Mouse (Mus musculus): ENCODE measurements around the gene Kitl. TPM values are rescaled to one million over a fixed set of nuclear protein-coding genes. Genes with fewer than 3 reads are reported as not detected.

Gene Kitl
- polyA plus RNA-seq, 1 experiment from 2014 or later, result 17.8 TPM

- Histone ChIP-seq H3K4me2 (no peak overlapping the region), H3K4me1 (replicated peaks) (peaks cover 2% of the 10 kb centered on the region; the same call in 1 of the 2 replicates), H3K27me3 (replicated peaks) (no peaks in the 10 kb centered on the region), H3K36me3 (no peaks in the 10 kb centered on the region), H3K9ac (no peak overlapping the region), H3K4me3 (no peak overlapping the region), H3K27ac (ENCODE audit: poor library complexity, severe bottlenecking) (no peak overlapping the region), H3K9me3 (replicated peaks) (no peaks in the 10 kb centered on the region)
- WGBS, result 50% methylated on average over 7 of the region's 7 CpGs
- no peak for ATAC-seq (ENCODE audit: insufficient number of reproducible peaks, low FRiP score)
Measured at GRCm38 (mm10) chr10:100111209-100111608, 95.8 kb downstream of the Kitl start.

- no peak for ATAC-seq (ENCODE audit: insufficient number of reproducible peaks, low FRiP score)
- H3K4me2 ChIP-seq, result no peak overlapping the region
- no peaks in the 10 kb centered on the region for H3K36me3 ChIP-seq
- H3K9me3 ChIP-seq (replicated peaks), result no peaks in the 10 kb centered on the region
- H3K27ac ChIP-seq (ENCODE audit: poor library complexity, severe bottlenecking), result no peak overlapping the region
- no peaks in the 10 kb centered on the region for H3K4me1 ChIP-seq (replicated peaks)
- H3K4me3 ChIP-seq, result no peak overlapping the region
- WGBS, result 91% methylated on average over 2 of the region's 2 CpGs
- H3K27me3 ChIP-seq (replicated peaks), result no peaks in the 10 kb centered on the region
- H3K9ac ChIP-seq, result no peak overlapping the region
Measured at GRCm38 (mm10) chr10:100115570-100115969, 100.1 kb downstream of the Kitl start.

- Histone ChIP-seq H3K27ac (ENCODE audit: poor library complexity, severe bottlenecking) (no peak overlapping the region), H3K4me2 (no peak overlapping the region), H3K9ac (no peak overlapping the region), H3K9me3 (replicated peaks) (no peaks in the 10 kb centered on the region), H3K27me3 (replicated peaks) (no peaks in the 10 kb centered on the region), H3K4me3 (no peak overlapping the region), H3K36me3 (no peaks in the 10 kb centered on the region), H3K4me1 (replicated peaks) (0 out of 2 replicates have a peak, but pooled peaks cover 3% of the 10 kb centered on the region)
- no peak for ATAC-seq (ENCODE audit: insufficient number of reproducible peaks, low FRiP score)
- WGBS, result 86% methylated on average over 5 of the region's 5 CpGs
Measured at GRCm38 (mm10) chr10:100124452-100124851, 109.0 kb downstream of the Kitl start.

GRCm38 (mm10) chr10:100127837-100128743, 112.7 kb downstream of the Kitl start:
- Histone ChIP-seq H3K36me3 (no peaks in the 10 kb centered on the region), H3K27ac (ENCODE audit: poor library complexity, severe bottlenecking) (no peak overlapping the region), H3K4me3 (no peak overlapping the region), H3K27me3 (replicated peaks) (no peaks in the 10 kb centered on the region), H3K4me1 (replicated peaks) (no peaks in the 10 kb centered on the region), H3K9me3 (replicated peaks) (no peaks in the 10 kb centered on the region), H3K9ac (no peak overlapping the region), H3K4me2 (no peak overlapping the region)
- ATAC-seq (ENCODE audit: insufficient number of reproducible peaks, low FRiP score), result no peak
- WGBS, result 75% methylated on average over 23 of the region's 23 CpGs

GRCm38 (mm10) chr10:100131657-100132056, 116.2 kb downstream of the Kitl start:
- WGBS, result 79% methylated on average over 4 of the region's 4 CpGs
- no peak overlapping the region for H3K9ac ChIP-seq
- no peak overlapping the region for H3K27ac ChIP-seq (ENCODE audit: poor library complexity, severe bottlenecking)
- H3K27me3 ChIP-seq (replicated peaks), result no peaks in the 10 kb centered on the region
- H3K4me2 ChIP-seq, result no peak overlapping the region
- no peaks in the 10 kb centered on the region for H3K9me3 ChIP-seq (replicated peaks)
- H3K4me1 ChIP-seq (replicated peaks), result no peaks in the 10 kb centered on the region
- no peak for ATAC-seq (ENCODE audit: insufficient number of reproducible peaks, low FRiP score)
- H3K4me3 ChIP-seq, result no peak overlapping the region
- no peaks in the 10 kb centered on the region for H3K36me3 ChIP-seq

- WGBS, result 94% methylated on average over 1 of the region's 1 CpGs
- no peak for ATAC-seq (ENCODE audit: insufficient number of reproducible peaks, low FRiP score)
- Histone ChIP-seq H3K36me3 (no peaks in the 10 kb centered on the region), H3K4me2 (no peak overlapping the region), H3K4me1 (replicated peaks) (no peaks in the 10 kb centered on the region), H3K4me3 (no peak overlapping the region), H3K27me3 (replicated peaks) (no peaks in the 10 kb centered on the region), H3K9me3 (replicated peaks) (no peaks in the 10 kb centered on the region), H3K27ac (ENCODE audit: poor library complexity, severe bottlenecking) (no peak overlapping the region), H3K9ac (no peak overlapping the region)
Measured at GRCm38 (mm10) chr10:100132304-100132703, 116.9 kb downstream of the Kitl start.

- H3K36me3 ChIP-seq, result no peaks in the 10 kb centered on the region
- no peaks in the 10 kb centered on the region for H3K27me3 ChIP-seq (replicated peaks)
- no peak overlapping the region for H3K27ac ChIP-seq (ENCODE audit: poor library complexity, severe bottlenecking)
- WGBS, result 47% methylated on average over 3 of the region's 3 CpGs
- H3K9me3 ChIP-seq (replicated peaks), result no peaks in the 10 kb centered on the region
- H3K4me3 ChIP-seq, result no peak overlapping the region
- H3K9ac ChIP-seq, result no peak overlapping the region
- no peaks in the 10 kb centered on the region for H3K4me1 ChIP-seq (replicated peaks)
- H3K4me2 ChIP-seq, result no peak overlapping the region
- ATAC-seq (ENCODE audit: insufficient number of reproducible peaks, low FRiP score), result no peak
Measured at GRCm38 (mm10) chr10:100138552-100138951, 123.1 kb downstream of the Kitl start.

GRCm38 (mm10) chr10:100148123-100148522, 132.7 kb downstream of the Kitl start:
- Histone ChIP-seq H3K4me2 (no peak overlapping the region), H3K36me3 (no peaks in the 10 kb centered on the region), H3K9ac (no peak overlapping the region), H3K4me3 (no peak overlapping the region), H3K27me3 (replicated peaks) (no peaks in the 10 kb centered on the region), H3K4me1 (replicated peaks) (peaks cover 3% of the 10 kb centered on the region), H3K9me3 (replicated peaks) (no peaks in the 10 kb centered on the region), H3K27ac (ENCODE audit: poor library complexity, severe bottlenecking) (no peak overlapping the region)
- WGBS, result 84% methylated on average over 6 of the region's 6 CpGs
- ATAC-seq (ENCODE audit: insufficient number of reproducible peaks, low FRiP score), result no peak

Small RNA genes lying within 50 kb of the gene (microRNA-seq; reads per million reads assigned to microRNA genes)
- not detected for gene Gm22918
- gene Gm25287, result not detected
